Mouse (Mus musculus) midbrain, embryonic 14.5 days (tissue): Measurements from ENCODE around the gene AI464131. TPM values are rescaled to one million over a fixed set of nuclear protein-coding genes. Genes with fewer than 3 reads are reported as not detected.
A peak's percentile ranks its signal among the peaks of the same experiment; 100 is the strongest.

Source experiments
- ATAC-seq: fragments of 200-750 bp; cut with Nextera tagmentation; 2 replicates; pipeline ENCODE4 v1.8.0; 2017; ENCODE audit warnings: moderate number of reproducible peaks, moderate library complexity; ENCODE audit not compliant: low FRiP score, low TSS enrichment
- DNase-seq: peaks from one replicate; pipeline ENCODE4 v3.0.0-alpha.2; 2015
- H3K27ac ChIP-seq: fragments of 300-500 bp; sonication (generic); replicated peaks from 2 replicates; pipeline ENCODE4 v1.5.1; 2014; ENCODE audit warnings: mild to moderate bottlenecking, low read depth, low read length, moderate library complexity
- H3K27me3 ChIP-seq: fragments of 300-500 bp; sonication (generic); 2 replicates; pipeline ENCODE4 v1.6.1; 2014; ENCODE audit warnings: low read length, control low read depth, mixed read lengths; ENCODE audit not compliant: control insufficient read depth, insufficient read depth
- H3K36me3 ChIP-seq: fragments of 300-500 bp; sonication (generic); 2 replicates; pipeline ENCODE4 v1.6.1; 2014; ENCODE audit warnings: low read length, control low read depth; ENCODE audit not compliant: control insufficient read depth, insufficient read depth
- H3K4me1 ChIP-seq: fragments of 300-500 bp; sonication (generic); 2 replicates; pipeline ENCODE4 v1.6.1; 2014; ENCODE audit warnings: mild to moderate bottlenecking, antibody characterized with exemption, low read length, control low read depth; ENCODE audit not compliant: control insufficient read depth, insufficient read depth
- H3K4me2 ChIP-seq: fragments of 300-500 bp; sonication (generic); 2 replicates; pipeline ENCODE4 v1.6.1; 2014; ENCODE audit warnings: mild to moderate bottlenecking, low read length, moderate library complexity
- H3K4me3 ChIP-seq: fragments of 300-500 bp; sonication (generic); replicated peaks from 2 replicates; pipeline ENCODE4 v1.5.1; 2014; ENCODE audit warnings: low read depth, low read length
- H3K9ac ChIP-seq: fragments of 300-500 bp; sonication (generic); replicated peaks from 2 replicates; pipeline ENCODE4 v1.6.1; 2014; ENCODE audit warnings: mild to moderate bottlenecking, low read length, moderate library complexity
- H3K9me3 ChIP-seq: fragments of 300-500 bp; sonication (generic); 2 replicates; pipeline ENCODE4 v1.6.1; 2016; ENCODE audit warnings: low read length, control low read depth, mixed read lengths; ENCODE audit not compliant: control insufficient read depth
- WGBS: fragments of 180-500 bp; shearing (Covaris S2); extraction: QIAGEN DNeasy Blood & Tissue Kit; methylation state at CpG from one replicate; pipeline ENCODE4 v1.1.7; 2014; 5-methylcytosine and 5-hydroxymethylcytosine counted together
- polyA plus RNA-seq: library from polyadenylated mRNA; unstranded; fragments of >200 nt; fragmentation: Nextera tagmentation; extraction: Ambion mirVana; gene quantifications from 2 replicates; pipeline ENCODE4 v1.2.1, GENCODE M21; 2014

Gene AI464131
- polyA plus RNA-seq, 1 experiment from 2014 or later: 8.0 TPM

DNA sequence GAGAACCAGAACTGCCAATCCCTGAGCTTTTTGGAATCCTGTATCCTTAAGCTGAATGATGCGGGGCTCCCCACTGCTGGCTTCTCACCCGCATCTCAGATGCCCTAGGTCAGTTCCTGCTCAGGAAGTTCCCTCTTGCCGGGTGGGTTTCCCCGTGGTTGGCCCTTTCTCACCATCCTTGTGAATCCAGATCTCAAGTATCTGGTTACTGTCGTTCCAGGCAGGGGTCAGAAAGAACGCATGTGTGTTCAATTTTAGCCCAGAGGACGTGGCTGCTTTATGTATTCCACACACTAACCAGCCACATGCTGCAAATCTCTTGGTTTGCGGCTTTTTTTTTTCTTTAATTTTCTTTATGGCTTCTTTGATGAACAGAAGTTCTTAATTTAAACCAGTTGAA, 10.8 kb upstream of the AI464131 start:
- 21% methylated on average over 8 of the region's 8 CpGs for WGBS
- peaks cover 9% of the 10 kb centered on the region; the same call in 1 of the 2 replicates for H3K4me1 ChIP-seq
- H3K27me3 ChIP-seq: no peaks in the 10 kb centered on the region
- no peak overlapping the region for H3K4me3 ChIP-seq
- no peak overlapping the region for H3K4me2 ChIP-seq
- ATAC-seq (no peak), DNase-seq (peak; percentile 21)
- no peak overlapping the region for H3K27ac ChIP-seq
- peaks cover 6% of the 10 kb centered on the region; the same call in 1 of the 2 replicates for H3K36me3 ChIP-seq
- no peak overlapping the region for H3K9ac ChIP-seq
- H3K9me3 ChIP-seq: no peaks in the 10 kb centered on the region

DNA sequence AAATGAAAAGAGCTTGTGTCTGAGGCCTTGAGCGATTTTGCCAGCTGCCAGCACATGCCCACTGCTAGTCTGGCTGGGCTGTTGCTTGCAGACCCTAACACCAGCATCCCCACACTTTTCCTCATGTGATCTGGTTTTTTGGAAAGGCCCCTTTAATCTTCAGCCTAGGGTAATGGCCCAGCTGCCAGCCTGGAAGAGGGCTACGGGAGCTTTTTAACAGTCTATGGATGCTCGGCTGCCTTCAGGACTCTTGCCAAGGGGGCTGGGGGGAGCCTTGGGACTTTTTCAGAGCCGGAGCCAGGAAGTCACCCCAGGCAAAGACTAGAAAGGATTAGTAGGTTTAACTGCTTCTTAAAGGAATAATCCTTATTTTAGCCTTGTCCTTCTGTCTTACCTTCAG, 10.4 kb upstream of the AI464131 start:
- DNase-seq: peak; percentile 68
- Histone ChIP-seq H3K27me3 (peaks cover 4% of the 10 kb centered on the region; the same call in 1 of the 2 replicates), H3K36me3 (peaks cover 2% of the 10 kb centered on the region; the same call in 1 of the 2 replicates), H3K9ac (no peak overlapping the region), H3K4me1 (peaks cover 9% of the 10 kb centered on the region; the same call in 1 of the 2 replicates), H3K4me3 (no peak overlapping the region), H3K4me2 (no peak overlapping the region; the same call in 1 of the 2 replicates), H3K27ac (no peak overlapping the region), H3K9me3 (no peaks in the 10 kb centered on the region)
- ATAC-seq: no peak; the same call in 1 of the 2 replicates
- WGBS: 16% methylated on average over 4 of the region's 4 CpGs

DNA sequence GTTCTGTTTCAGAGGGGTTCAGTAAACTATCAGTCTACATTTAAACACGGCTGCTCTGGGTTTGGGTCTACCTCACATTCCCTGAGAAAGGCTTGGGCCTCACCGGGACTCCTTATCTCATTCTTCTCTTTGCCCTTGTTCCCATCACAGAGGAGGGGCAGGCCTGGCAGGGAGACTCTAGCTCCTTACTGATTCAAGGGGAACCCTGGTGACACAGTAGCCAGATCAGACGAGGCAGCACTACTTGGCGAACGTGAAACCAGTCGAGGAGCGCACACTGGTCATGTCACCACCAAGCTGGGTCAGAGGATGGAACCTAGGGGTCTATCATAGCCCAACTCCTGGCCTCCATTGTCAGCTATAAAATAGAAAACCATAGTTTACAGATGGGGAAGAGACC, 5.1 kb upstream of the AI464131 start:
- Histone ChIP-seq H3K27ac (no peak overlapping the region), H3K4me1 (peaks cover 9% of the 10 kb centered on the region), H3K36me3 (no peaks in the 10 kb centered on the region), H3K4me3 (no peak overlapping the region), H3K9ac (no peak overlapping the region), H3K27me3 (peaks cover 9% of the 10 kb centered on the region; the same call in 1 of the 2 replicates), H3K9me3 (no peaks in the 10 kb centered on the region), H3K4me2 (peak overlapping the region; percentile 84; the same call in 1 of the 2 replicates)
- DNase-seq: no peak
- 40% methylated on average over 7 of the region's 7 CpGs for WGBS
- no peak for ATAC-seq

DNA sequence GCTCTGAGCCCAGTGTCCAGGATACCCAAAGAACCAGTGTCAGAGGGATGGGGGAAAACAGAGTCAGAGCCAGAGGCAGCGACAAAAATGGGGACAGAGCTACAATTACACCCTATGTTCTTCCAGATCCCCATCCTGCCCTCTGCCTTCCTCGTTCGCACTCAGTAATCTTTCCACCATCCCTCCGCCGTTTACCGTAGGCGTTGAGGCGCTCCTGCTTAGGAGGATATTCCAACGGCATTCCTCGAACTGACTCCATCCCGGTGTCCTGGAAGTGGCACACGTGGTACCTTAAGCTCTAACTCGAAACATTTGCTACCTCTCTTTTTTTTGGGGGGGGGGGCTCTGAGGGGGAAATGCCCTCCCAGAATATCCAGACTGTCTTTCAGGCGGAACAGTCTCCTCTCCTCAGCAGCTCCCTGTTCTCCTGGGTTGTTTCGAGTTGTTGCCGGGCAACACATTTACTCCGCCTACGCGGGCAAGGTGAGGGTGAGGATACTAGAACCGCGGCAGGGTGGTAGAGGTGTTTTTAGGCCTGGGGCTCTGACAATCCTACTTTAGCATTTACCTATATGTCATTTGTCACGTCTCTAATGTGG, 4.5 kb upstream of the AI464131 start:
- Histone ChIP-seq H3K9me3 (no peaks in the 10 kb centered on the region), H3K27ac (peak overlapping the region; percentile 68), H3K9ac (peak overlapping the region; percentile 69), H3K4me2 (peak overlapping the region; percentile 84), H3K36me3 (no peaks in the 10 kb centered on the region), H3K27me3 (peaks cover 9% of the 10 kb centered on the region; the same call in 1 of the 2 replicates), H3K4me3 (peak overlapping the region; percentile 46), H3K4me1 (peaks cover 12% of the 10 kb centered on the region)
- DNase-seq (peak; percentile 69), ATAC-seq (no peak; the same call in 1 of the 2 replicates)
- 2% methylated on average over 22 of the region's 22 CpGs for WGBS

DNA sequence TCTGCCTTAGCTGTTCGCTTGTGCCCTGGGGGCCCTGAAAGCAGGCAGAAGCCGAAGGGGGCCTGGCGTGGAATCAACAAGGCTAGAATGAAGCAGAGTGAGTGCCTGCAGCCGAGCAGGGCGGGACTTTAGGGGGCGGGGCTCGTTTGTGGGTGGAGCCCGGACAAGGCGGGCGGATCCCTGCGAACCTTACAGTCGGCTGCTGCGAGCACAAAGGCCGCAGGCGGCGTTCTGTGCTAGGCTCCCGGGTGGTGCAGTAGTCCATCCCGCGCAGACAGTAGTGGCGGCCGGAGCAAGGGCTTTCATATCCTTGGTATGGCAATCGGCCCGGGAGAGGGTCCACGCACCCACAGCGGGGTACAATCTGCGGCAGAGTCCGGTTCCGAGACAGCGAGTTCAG, 4.0 kb upstream of the AI464131 start:
- Histone ChIP-seq H3K4me3 (peak overlapping the region; percentile 46), H3K9ac (peak overlapping the region; percentile 69), H3K9me3 (no peaks in the 10 kb centered on the region), H3K4me2 (peak overlapping the region; percentile 84), H3K36me3 (no peaks in the 10 kb centered on the region), H3K27ac (peak overlapping the region; percentile 68), H3K27me3 (peaks cover 9% of the 10 kb centered on the region; the same call in 1 of the 2 replicates), H3K4me1 (peaks cover 17% of the 10 kb centered on the region)
- DNase-seq (peak; percentile 90), ATAC-seq (peak; percentile 75)
- 0% methylated on average over 29 of the region's 29 CpGs for WGBS

DNA sequence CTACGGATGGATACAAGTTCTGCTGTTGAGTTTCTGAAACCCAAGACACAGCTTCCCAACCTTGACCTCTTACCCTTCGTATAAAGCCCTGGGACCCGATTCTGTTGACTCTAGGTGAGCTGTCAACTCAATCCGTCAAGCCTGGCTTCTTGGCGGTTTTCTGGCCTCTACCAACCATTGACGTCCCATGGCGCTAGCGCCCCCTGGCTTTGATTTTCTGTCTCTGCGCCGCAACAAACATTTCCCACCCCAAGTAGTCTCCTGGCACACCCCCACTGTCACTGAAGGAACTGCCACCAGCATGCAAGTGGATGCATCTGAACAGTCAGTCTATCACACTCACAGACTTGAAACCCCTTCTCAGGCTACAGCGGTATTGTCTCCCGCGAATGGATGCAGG, 3.3 kb upstream of the AI464131 start:
- Histone ChIP-seq H3K9ac (no peak overlapping the region), H3K4me1 (peaks cover 20% of the 10 kb centered on the region), H3K36me3 (no peaks in the 10 kb centered on the region), H3K4me3 (no peak overlapping the region), H3K9me3 (no peaks in the 10 kb centered on the region), H3K27ac (no peak overlapping the region), H3K27me3 (peaks cover 15% of the 10 kb centered on the region; the same call in 1 of the 2 replicates), H3K4me2 (peak overlapping the region; percentile 84; the same call in 1 of the 2 replicates)
- DNase-seq (peak; percentile 71), ATAC-seq (no peak)
- WGBS: 6% methylated on average over 13 of the region's 13 CpGs

DNA sequence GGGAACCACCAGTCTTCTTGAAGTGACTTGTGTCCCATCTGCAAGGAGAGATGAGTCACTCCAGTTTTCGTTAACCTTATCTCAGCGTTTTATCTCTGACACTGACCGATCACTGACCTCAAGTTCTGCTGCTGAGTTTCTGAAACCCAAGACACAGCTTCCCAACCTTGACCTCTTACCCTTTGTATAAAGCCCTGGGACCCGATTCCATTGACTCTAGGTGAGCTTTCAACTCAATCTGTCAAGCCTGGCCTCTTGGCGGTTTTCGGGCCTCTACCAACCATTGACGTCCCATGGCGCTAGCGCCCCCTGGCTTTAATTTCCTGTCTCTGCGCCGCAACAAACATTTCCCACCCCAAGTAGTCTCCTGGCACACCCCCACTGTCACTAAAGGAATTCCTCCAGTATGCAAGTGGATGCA, 2.3 kb upstream of the AI464131 start:
- Histone ChIP-seq H3K27ac (no peak overlapping the region), H3K27me3 (peaks cover 25% of the 10 kb centered on the region), H3K9ac (no peak overlapping the region), H3K4me1 (peaks cover 23% of the 10 kb centered on the region), H3K36me3 (no peaks in the 10 kb centered on the region), H3K4me2 (no peak overlapping the region), H3K4me3 (no peak overlapping the region), H3K9me3 (no peaks in the 10 kb centered on the region)
- ATAC-seq (no peak), DNase-seq (no peak)
- 53% methylated on average over 11 of the region's 11 CpGs for WGBS

DNA sequence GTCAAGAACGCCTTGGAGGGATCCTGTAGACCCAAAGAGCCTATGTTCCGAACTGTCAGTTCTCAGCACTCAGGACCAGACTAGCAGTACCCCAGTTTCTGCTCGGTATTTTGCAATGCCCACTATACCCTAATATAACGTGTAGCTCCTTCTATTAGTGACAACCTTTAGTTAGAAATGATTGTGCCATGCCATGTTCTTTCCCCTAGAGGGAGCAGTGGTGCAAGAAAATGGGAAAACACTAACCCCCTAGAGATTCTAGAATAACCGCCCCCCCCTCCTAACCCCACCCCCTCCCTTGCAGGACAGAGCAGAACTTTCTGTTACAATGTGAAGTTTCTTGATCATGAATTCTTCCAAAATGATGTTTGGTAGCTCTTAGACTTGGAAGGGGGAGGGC, 1.4 kb upstream of the AI464131 start:
- no peaks in the 10 kb centered on the region for H3K36me3 ChIP-seq
- H3K4me2 ChIP-seq: no peak overlapping the region
- H3K4me1 ChIP-seq: peaks cover 23% of the 10 kb centered on the region
- no peak overlapping the region for H3K27ac ChIP-seq
- ATAC-seq: no peak
- H3K27me3 ChIP-seq: peaks cover 33% of the 10 kb centered on the region
- H3K9ac ChIP-seq: no peak overlapping the region
- whole genome bisulfite sequencing: 83% methylated on average over 5 of the region's 5 CpGs
- H3K9me3 ChIP-seq: no peaks in the 10 kb centered on the region
- no peak overlapping the region for H3K4me3 ChIP-seq
- DNase-seq: no peak
